Comparison of ENCODE assay signal across 8 mouse cellular contexts in genomic region chr17:30539098-30539497, GRCm38 (mm10). TPM values are rescaled to one million over a fixed set of nuclear protein-coding genes. Genes with fewer than 3 reads are reported as not detected.
DNase-seq lines count a peak whose midpoint lies in the region; ATAC-seq and TF ChIP-seq lines count a peak whose summit lies in the region.

No protein-coding gene starts in this region.

- H3K27me3 ChIP-seq in lung, postnatal 0 days (replicated peaks; ENCODE audit: insufficient read depth, low read length), result no peaks in the 10 kb centered on the region
- H3K27me3 ChIP-seq in embryonic facial prominence, embryonic 13.5 days, result no peaks in the 10 kb centered on the region
- H3K27me3 ChIP-seq in limb, embryonic 13.5 days, result no peaks in the 10 kb centered on the region

- no peak overlapping the region for H3K4me3 ChIP-seq in lung, postnatal 0 days (ENCODE audit: low read depth, low read length)
- no peak overlapping the region for H3K4me3 ChIP-seq in lung, adult 2 months (replicated peaks; ENCODE audit: extremely low read depth, low read depth, low read length)
- no peak overlapping the region for H3K4me3 ChIP-seq in embryonic facial prominence, embryonic 13.5 days
- H3K4me3 ChIP-seq in limb, embryonic 13.5 days, result no peak overlapping the region

- no peaks in the 10 kb centered on the region for H3K4me1 ChIP-seq in lung, postnatal 0 days (ENCODE audit: insufficient read depth, low read depth, low read length)
- no peaks in the 10 kb centered on the region for H3K4me1 ChIP-seq in lung, adult 2 months (ENCODE audit: control insufficient read depth, insufficient read depth, low read length)
- H3K4me1 ChIP-seq in embryonic facial prominence, embryonic 13.5 days, result peaks cover 7% of the 10 kb centered on the region
- H3K4me1 ChIP-seq in limb, embryonic 13.5 days, result peaks cover 31% of the 10 kb centered on the region

- H3K27ac ChIP-seq in lung, postnatal 0 days (ENCODE audit: low read length), result no peak overlapping the region
- peak overlapping the region; percentile 49; the same call in 1 of the 2 replicates for H3K27ac ChIP-seq in embryonic facial prominence, embryonic 13.5 days
- H3K27ac ChIP-seq in limb, embryonic 13.5 days, result no peak overlapping the region

- TF ChIP-seq EP300 in lung, postnatal 0 days (IDR thresholded peaks at IDR 0.05), result no peak

- H3K9ac ChIP-seq in lung, postnatal 0 days (replicated peaks; ENCODE audit: low read depth), result no peak overlapping the region
- no peak overlapping the region for H3K9ac ChIP-seq in embryonic facial prominence, embryonic 13.5 days
- 0 out of 2 replicates have a peak overlapping the region, but pooled peaks have one; percentile 31 for H3K9ac ChIP-seq in limb, embryonic 13.5 days

- no peaks in the 10 kb centered on the region for H3K36me3 ChIP-seq in lung, postnatal 0 days (ENCODE audit: insufficient read depth, low read length)
- H3K36me3 ChIP-seq in embryonic facial prominence, embryonic 13.5 days, result no peaks in the 10 kb centered on the region
- H3K36me3 ChIP-seq in limb, embryonic 13.5 days, result no peaks in the 10 kb centered on the region

- TF ChIP-seq POLR2A in lung, adult 2 months (IDR thresholded peaks at IDR 0.05; ENCODE audit: borderline replicate concordance, extremely low read depth, low read depth, low read length), result no peak

- WGBS in lung, postnatal 0 days, result 25% methylated on average over 8 of the region's 8 CpGs
- 39% methylated on average over 8 of the region's 8 CpGs for WGBS in lung, adult 2 months
- 33% methylated on average over 8 of the region's 8 CpGs for WGBS in embryonic facial prominence, embryonic 13.5 days
- WGBS in limb, embryonic 13.5 days, result 23% methylated on average over 8 of the region's 8 CpGs

- no peak for DNase-seq in lung, postnatal 0 days (ENCODE audit: low spot score)
- no peak for DNase-seq in lung, adult 2 months
- peak; percentile 42 for DNase-seq in kidney, adult 18-20 months
- no peak for DNase-seq in spleen, postnatal 36 days (ENCODE audit: low spot score in 2 of 2)
- DNase-seq in embryo, embryonic 10 days (ENCODE audit: low spot score), result no peak
- DNase-seq in spleen, postnatal 14 days (ENCODE audit: low spot score in 2 of 2), result no peak

- H3K9me3 ChIP-seq in lung, postnatal 0 days (ENCODE audit: low read length), result no peaks in the 10 kb centered on the region
- no peaks in the 10 kb centered on the region for H3K9me3 ChIP-seq in embryonic facial prominence, embryonic 13.5 days
- no peaks in the 10 kb centered on the region for H3K9me3 ChIP-seq in limb, embryonic 13.5 days

- TF ChIP-seq CTCF in lung, postnatal 0 days (IDR thresholded peaks at IDR 0.05), result 0 out of 2 replicates have a peak, but pooled peaks have one; percentile 11
- no peak for TF ChIP-seq CTCF in lung, adult 2 months (IDR thresholded peaks at IDR 0.05; ENCODE audit: insufficient read depth, low read length)

- no peak overlapping the region for H3K4me2 ChIP-seq in lung, postnatal 0 days (replicated peaks; ENCODE audit: low read depth, low read length)
- H3K4me2 ChIP-seq in embryonic facial prominence, embryonic 13.5 days, result no peak overlapping the region
- no peak overlapping the region for H3K4me2 ChIP-seq in limb, embryonic 13.5 days (replicated peaks)

- no peak for ATAC-seq in lung, postnatal 0 days
- ATAC-seq in embryonic facial prominence, embryonic 13.5 days (ENCODE audit: insufficient number of reproducible peaks, insufficient read depth, low FRiP score, low TSS enrichment, low read depth), result no peak
- peak; percentile 54 for ATAC-seq in limb, embryonic 13.5 days (ENCODE audit: low FRiP score, low read depth)

RNA-seq across cellular contexts. Expression of gene Btbd9, which starts 37.2 kb away (rescaled TPM):
- polyA plus RNA-seq in lung, postnatal 0 days (2015; fragmentation: Nextera tagmentation; extraction: Ambion mirVana), result 40.6 and 41.7 TPM in 2 replicates
- 18.9 and 24.2 TPM in 2 replicates for polyA plus RNA-seq in lung, adult 2 months (2012; rRNA removed)
- 68.9 and 79.2 TPM in 2 replicates for polyA plus RNA-seq in embryonic facial prominence, embryonic 13.5 days (2015; fragmentation: Nextera tagmentation; extraction: Ambion mirVana)
- polyA plus RNA-seq in limb, embryonic 13.5 days (2015; fragmentation: Nextera tagmentation; extraction: Ambion mirVana), result 74.3 and 76.1 TPM in 2 replicates
